Mouse (Mus musculus) forebrain, embryonic 11.5 days (tissue): ENCODE data around the gene Pdcd1. TPM values are rescaled to one million over a fixed set of nuclear protein-coding genes. Genes with fewer than 3 reads are reported as not detected.
A peak's percentile ranks its signal among the peaks of the same experiment; 100 is the strongest.

ENCODE experiments used
- ATAC-seq: fragments of 200-750 bp; cut with Nextera tagmentation; replicated peaks from 2 replicates; pipeline ENCODE4 v1.8.0; 2017; ENCODE audit warnings: moderate TSS enrichment; ENCODE audit not compliant: low FRiP score
- DNase-seq: peaks from one replicate; pipeline ENCODE4 v3.0.0-alpha.2; 2017; ENCODE audit warnings: low spot score
- H3K27ac ChIP-seq: fragments of 300-500 bp; sonication (generic); 2 replicates; pipeline ENCODE4 v1.5.1; 2014; ENCODE audit warnings: low read depth, low read length
- H3K27me3 ChIP-seq: fragments of 300-500 bp; sonication (generic); 2 replicates; pipeline ENCODE4 v1.6.1; 2014; ENCODE audit warnings: mild to moderate bottlenecking, low read length, mixed read lengths; ENCODE audit not compliant: control insufficient read depth, insufficient read depth
- H3K36me3 ChIP-seq: fragments of 300-500 bp; sonication (generic); 2 replicates; pipeline ENCODE4 v1.6.1; 2014; ENCODE audit warnings: mild to moderate bottlenecking, low read length, moderate library complexity, mixed read lengths; ENCODE audit not compliant: control insufficient read depth, insufficient read depth
- H3K4me1 ChIP-seq: fragments of 300-500 bp; sonication (generic); replicated peaks from 2 replicates; pipeline ENCODE4 v1.6.1; 2014; ENCODE audit warnings: low read length, mixed read lengths; ENCODE audit not compliant: control insufficient read depth, insufficient read depth
- H3K4me2 ChIP-seq: fragments of 300-500 bp; sonication (generic); 2 replicates; pipeline ENCODE4 v1.6.1; 2014; ENCODE audit warnings: low read depth, mild to moderate bottlenecking, low read length, moderate library complexity, mixed read lengths; ENCODE audit not compliant: severe bottlenecking
- H3K4me3 ChIP-seq: fragments of 300-500 bp; sonication (generic); 2 replicates; pipeline ENCODE4 v1.5.1; 2014; ENCODE audit warnings: low read depth, low read length
- H3K9ac ChIP-seq: fragments of 300-500 bp; sonication (generic); 2 replicates; pipeline ENCODE4 v1.6.1; 2014; ENCODE audit warnings: low read length
- H3K9me3 ChIP-seq: fragments of 300-500 bp; sonication (generic); 2 replicates; pipeline ENCODE4 v1.6.1; 2016; ENCODE audit warnings: low read length, mixed read lengths; ENCODE audit not compliant: control insufficient read depth
- WGBS: fragments of 180-500 bp; shearing (Covaris S2); extraction: QIAGEN DNeasy Blood & Tissue Kit; methylation state at CpG from one replicate; pipeline ENCODE4 v1.1.7; 2014; 5-methylcytosine and 5-hydroxymethylcytosine counted together
- polyA plus RNA-seq: library from polyadenylated mRNA; unstranded; fragments of >200 nt; fragmentation: Nextera tagmentation; extraction: Ambion mirVana; gene quantifications from 2 replicates; pipeline ENCODE4 v1.2.1, GENCODE M21; 2014

The Pdcd1 gene
- polyA plus RNA-seq = not detected in 2 replicates

- H3K27ac ChIP-seq = no peak within 1 kb of the TSS
- H3K4me3 ChIP-seq = no peak within 1 kb of the TSS
- H3K27me3 ChIP-seq = no peaks in the 10 kb centered on the region
- WGBS = 66% methylated on average over 6 of the region's 6 CpGs
- H3K4me2 ChIP-seq = no peak within 1 kb of the TSS
- ATAC-seq (no peak), DNase-seq (no peak)
- H3K4me1 ChIP-seq = no peaks in the 10 kb centered on the region
- H3K36me3 ChIP-seq = no peaks in the 10 kb centered on the region
- H3K9ac ChIP-seq = no peak within 1 kb of the TSS
- H3K9me3 ChIP-seq = no peaks in the 10 kb centered on the region
Measured at GRCm38 (mm10) chr1:94052373-94052772, at the start of gene Pdcd1. TSS of gene Pdcd1 (minus strand) at chr1:94052553.

GRCm38 (mm10) chr1:94091788-94092187 lies 39.4 kb upstream of the Pdcd1 start:
- WGBS = 82% methylated on average over 1 of the region's 1 CpGs
- H3K4me1 ChIP-seq = no peaks in the 10 kb centered on the region
- ATAC-seq = no peak

GRCm38 (mm10) chr1:94086311-94086898 lies 34.1 kb upstream of the Pdcd1 start:
- Histone ChIP-seq H3K27ac (no peak overlapping the region), H3K4me3 (no peak overlapping the region), H3K4me2 (no peak overlapping the region), H3K27me3 (no peaks in the 10 kb centered on the region), H3K9ac (no peak overlapping the region), H3K4me1 (no peaks in the 10 kb centered on the region), H3K36me3 (no peaks in the 10 kb centered on the region), H3K9me3 (no peaks in the 10 kb centered on the region)
- DNase-seq = no peak
- 89% methylated on average over 5 of the region's 5 CpGs for WGBS
- no peak for ATAC-seq

More at GRCm38 (mm10) chr1:94091788-94092187, 39.4 kb upstream of the Pdcd1 start:
- no peak overlapping the region for H3K4me2 ChIP-seq
- DNase-seq = no peak
- H3K4me3 ChIP-seq = no peak overlapping the region
- no peaks in the 10 kb centered on the region for H3K27me3 ChIP-seq
- H3K9me3 ChIP-seq = no peaks in the 10 kb centered on the region
- no peak overlapping the region for H3K27ac ChIP-seq
- no peak overlapping the region for H3K9ac ChIP-seq
- H3K36me3 ChIP-seq = no peaks in the 10 kb centered on the region

GRCm38 (mm10) chr1:94085324-94086105 lies 33.2 kb upstream of the Pdcd1 start:
- no peak overlapping the region for H3K4me2 ChIP-seq

GRCm38 (mm10) chr1:94081761-94082160 lies 29.4 kb upstream of the Pdcd1 start:
- Histone ChIP-seq H3K36me3 (no peaks in the 10 kb centered on the region), H3K27ac (no peak overlapping the region), H3K4me1 (no peaks in the 10 kb centered on the region), H3K4me2 (no peak overlapping the region), H3K9ac (no peak overlapping the region), H3K4me3 (no peak overlapping the region), H3K27me3 (no peaks in the 10 kb centered on the region; the same call in 1 of the 2 replicates), H3K9me3 (no peaks in the 10 kb centered on the region)
- 89% methylated on average over 6 of the region's 6 CpGs for WGBS
- no peak for ATAC-seq
- no peak for DNase-seq

More at GRCm38 (mm10) chr1:94085324-94086105, 33.2 kb upstream of the Pdcd1 start:
- DNase-seq (no peak), ATAC-seq (no peak)
- no peaks in the 10 kb centered on the region for H3K9me3 ChIP-seq
- no peak overlapping the region for H3K4me3 ChIP-seq
- no peaks in the 10 kb centered on the region for H3K4me1 ChIP-seq
- H3K27ac ChIP-seq = no peak overlapping the region
- H3K9ac ChIP-seq = no peak overlapping the region
- 83% methylated on average over 5 of the region's 5 CpGs for WGBS
- no peaks in the 10 kb centered on the region; the same call in 1 of the 2 replicates for H3K27me3 ChIP-seq
- H3K36me3 ChIP-seq = no peaks in the 10 kb centered on the region

GRCm38 (mm10) chr1:94081191-94081590 lies 28.8 kb upstream of the Pdcd1 start:
- H3K4me2 ChIP-seq = peak overlapping the region; percentile 3; the same call in 1 of the 2 replicates
- no peaks in the 10 kb centered on the region for H3K9me3 ChIP-seq
- no peak overlapping the region for H3K27ac ChIP-seq
- H3K4me3 ChIP-seq = no peak overlapping the region
- H3K36me3 ChIP-seq = no peaks in the 10 kb centered on the region
- ATAC-seq (no peak), DNase-seq (no peak)
- WGBS = 63% methylated on average over 11 of the region's 11 CpGs
- no peaks in the 10 kb centered on the region for H3K4me1 ChIP-seq
- H3K27me3 ChIP-seq = no peaks in the 10 kb centered on the region; the same call in 1 of the 2 replicates
- H3K9ac ChIP-seq = no peak overlapping the region

- H3K4me2 ChIP-seq = peak overlapping the region; percentile 3; the same call in 1 of the 2 replicates
- H3K27me3 ChIP-seq = no peaks in the 10 kb centered on the region; the same call in 1 of the 2 replicates
- no peaks in the 10 kb centered on the region for H3K4me1 ChIP-seq
- no peak overlapping the region for H3K9ac ChIP-seq
- H3K9me3 ChIP-seq = no peaks in the 10 kb centered on the region
- no peak overlapping the region for H3K27ac ChIP-seq
- ATAC-seq (no peak), DNase-seq (no peak)
- H3K4me3 ChIP-seq = no peak overlapping the region
- 51% methylated on average over 15 of the region's 15 CpGs for WGBS
- H3K36me3 ChIP-seq = no peaks in the 10 kb centered on the region
Measured at GRCm38 (mm10) chr1:94080718-94081117, 28.4 kb upstream of the Pdcd1 start.

GRCm38 (mm10) chr1:94078835-94079440 lies 26.6 kb upstream of the Pdcd1 start:
- H3K27ac ChIP-seq = no peak overlapping the region
- H3K27me3 ChIP-seq = no peaks in the 10 kb centered on the region; the same call in 1 of the 2 replicates
- no peaks in the 10 kb centered on the region for H3K4me1 ChIP-seq
- no peaks in the 10 kb centered on the region for H3K36me3 ChIP-seq
- no peak overlapping the region for H3K4me2 ChIP-seq
- WGBS = 6% methylated on average over 9 of the region's 9 CpGs
- ATAC-seq (peak; percentile 91), DNase-seq (peak; percentile 86)
- no peaks in the 10 kb centered on the region for H3K9me3 ChIP-seq
- no peak overlapping the region for H3K4me3 ChIP-seq
- H3K9ac ChIP-seq = no peak overlapping the region
